Mouse (Mus musculus) hindbrain, embryonic 15.5 days (tissue): ENCODE results near the gene Zfp995. TPM values are rescaled to one million over a fixed set of nuclear protein-coding genes. Genes with fewer than 3 reads are reported as not detected.
A peak's percentile ranks its signal among the peaks of the same experiment; 100 is the strongest.
"Not testable (repeated sequence)": the region's sequence is repeated elsewhere in the genome, so short reads cannot be mapped to it uniquely, and the experiment has no call there.

ENCODE experiments used
- ATAC-seq: fragments of 200-750 bp; cut with Nextera tagmentation; 2 replicates; pipeline ENCODE4 v1.8.0; 2017; ENCODE audit warnings: low read depth, moderate number of reproducible peaks, moderate TSS enrichment; ENCODE audit not compliant: low FRiP score
- H3K27ac ChIP-seq: fragments of 300-500 bp; sonication (generic); replicated peaks from 2 replicates; pipeline ENCODE4 v1.5.1; 2015; ENCODE audit warnings: mild to moderate bottlenecking, inconsistent platforms
- H3K27me3 ChIP-seq: fragments of 300-500 bp; sonication (generic); 2 replicates; pipeline ENCODE4 v1.6.1; 2015; ENCODE audit warnings: control low read depth, inconsistent platforms
- H3K36me3 ChIP-seq: fragments of 300-500 bp; sonication (generic); 2 replicates; pipeline ENCODE4 v1.6.1; 2015; ENCODE audit warnings: control low read depth, inconsistent platforms
- H3K4me1 ChIP-seq: fragments of 300-500 bp; sonication (generic); replicated peaks from 2 replicates; pipeline ENCODE4 v1.6.1; 2015; ENCODE audit warnings: control low read depth, inconsistent platforms
- H3K4me2 ChIP-seq: fragments of 300-500 bp; sonication (generic); 2 replicates; pipeline ENCODE4 v1.6.1; 2015; ENCODE audit warnings: moderate library complexity, mild to moderate bottlenecking, inconsistent platforms
- H3K4me3 ChIP-seq: fragments of 300-500 bp; sonication (generic); 2 replicates; pipeline ENCODE4 v1.5.1; 2015; ENCODE audit warnings: mild to moderate bottlenecking, inconsistent platforms
- H3K9ac ChIP-seq: fragments of 300-500 bp; sonication (generic); 2 replicates; pipeline ENCODE4 v1.6.1; 2015; ENCODE audit warnings: inconsistent platforms
- H3K9me3 ChIP-seq: fragments of 300-500 bp; sonication (generic); 2 replicates; pipeline ENCODE4 v1.6.1; 2016; ENCODE audit warnings: control low read depth, inconsistent platforms
- WGBS: fragments of 180-500 bp; shearing (Covaris S2); methylation state at CpG from one replicate; pipeline ENCODE4 v1.1.7; 2015; 5-methylcytosine and 5-hydroxymethylcytosine counted together
- polyA plus RNA-seq: library from polyadenylated mRNA; unstranded; fragments of >200 nt; fragmentation: Nextera tagmentation; extraction: Ambion mirVana; gene quantifications from 2 replicates; pipeline ENCODE4 v1.2.1, GENCODE M21; 2015

The Zfp995 gene
- polyA plus RNA-seq, result 7.8 and 9.0 TPM in 2 replicates

DNA sequence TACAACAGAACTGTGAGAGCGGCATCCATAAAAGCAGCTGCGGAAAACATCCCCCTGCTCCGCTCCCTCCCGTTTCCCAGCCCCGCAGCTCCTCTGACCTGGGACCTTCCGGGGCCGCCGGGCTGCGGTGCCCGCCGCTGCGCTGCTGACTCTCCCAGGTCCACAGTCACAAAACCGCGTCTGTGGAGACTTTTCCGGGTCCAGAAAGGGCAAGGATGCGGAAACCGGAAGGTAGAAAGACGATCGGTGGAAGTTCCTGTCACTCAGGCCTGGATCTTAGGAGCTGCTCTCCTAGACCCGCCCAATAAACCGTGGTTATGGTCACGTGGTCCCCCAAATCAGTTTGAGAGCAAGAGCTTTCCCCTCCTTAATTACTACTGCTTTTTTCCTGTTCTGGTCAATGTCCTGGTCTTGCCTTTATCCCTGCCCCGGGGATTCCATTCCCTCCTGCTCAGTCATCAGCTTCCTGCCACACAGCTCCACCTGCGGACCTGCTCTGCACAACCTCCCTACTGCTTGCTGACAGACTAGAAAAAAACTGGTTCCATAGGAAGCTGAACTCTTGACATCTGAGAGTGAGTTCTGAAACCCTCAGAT, at the start of gene Zfp995:
TSS of gene Zfp995 (minus strand) at position 471 of the 597 bp plus-strand sequence.
- H3K27me3 ChIP-seq, H3K36me3 ChIP-seq, H3K9me3 ChIP-seq, H3K4me1 ChIP-seq: not testable (repeated sequence)
- H3K9ac ChIP-seq, result peak within 1 kb of the TSS; percentile 84
- WGBS, result under 1% methylated on average over 24 of the region's 24 CpGs
- H3K4me3 ChIP-seq, result peak within 1 kb of the TSS; percentile 75
- ATAC-seq, result peak; percentile 98
- peak within 1 kb of the TSS; percentile 70 for H3K27ac ChIP-seq
- H3K4me2 ChIP-seq, result peak within 1 kb of the TSS; percentile 79

DNA sequence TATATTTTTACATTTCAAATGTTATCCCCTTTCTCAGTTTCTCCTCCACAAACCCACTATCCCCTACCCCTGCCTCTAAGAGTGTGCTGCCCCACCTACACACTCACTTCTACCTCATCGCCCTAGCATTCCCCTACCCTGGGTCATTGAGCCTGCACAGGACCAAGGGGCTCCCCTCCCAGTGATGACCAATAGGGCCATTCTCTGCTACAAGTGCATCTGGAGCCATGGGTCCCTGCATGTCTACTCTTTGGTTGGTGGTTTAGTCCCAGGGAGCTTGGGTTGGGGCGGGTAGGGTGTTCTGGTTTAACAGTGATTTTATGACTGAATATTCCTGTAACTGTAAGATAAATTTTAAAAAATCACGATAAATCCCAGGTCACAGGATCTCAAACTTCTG, 687 bp downstream of the Zfp995 start:
- Histone ChIP-seq H3K9ac (peak overlapping the region; percentile 84), H3K27me3 (no peaks in the 10 kb centered on the region), H3K9me3 (no peaks in the 10 kb centered on the region), H3K4me1 (peaks cover 9% of the 10 kb centered on the region; the same call in 1 of the 2 replicates), H3K27ac (peak overlapping the region; percentile 70; the same call in 1 of the 2 replicates), H3K36me3 (no peaks in the 10 kb centered on the region; the same call in 1 of the 2 replicates), H3K4me2 (peak overlapping the region; percentile 79), H3K4me3 (peak overlapping the region; percentile 75)
- peak; percentile 87 for ATAC-seq
- WGBS, result 9% methylated on average over 3 of the region's 3 CpGs

DNA sequence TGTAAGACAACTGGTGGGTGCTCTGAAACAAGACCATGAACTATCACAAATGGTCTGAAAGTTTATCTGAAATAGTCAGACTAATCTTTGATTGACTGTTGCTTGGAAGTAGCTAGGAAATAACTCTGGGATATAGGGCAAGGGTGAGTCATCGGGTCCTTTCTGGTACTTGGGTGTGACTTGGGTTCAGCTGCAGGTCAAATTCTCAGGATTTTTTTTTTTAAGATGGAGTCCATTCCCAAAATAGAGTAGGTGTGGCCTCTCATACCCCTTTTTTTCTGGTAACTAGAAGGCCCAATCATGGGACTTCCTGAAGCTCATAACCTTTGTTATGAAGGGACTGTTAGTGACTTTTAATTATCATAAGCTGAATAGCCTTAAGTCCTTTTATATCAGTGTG, 38.5 kb downstream of the Zfp995 start:
- H3K36me3 ChIP-seq, result no peaks in the 10 kb centered on the region; the same call in 1 of the 2 replicates
- no peaks in the 10 kb centered on the region for H3K27me3 ChIP-seq
- no peak overlapping the region for H3K27ac ChIP-seq
- H3K4me3 ChIP-seq, result no peak overlapping the region
- no peaks in the 10 kb centered on the region for H3K4me1 ChIP-seq
- H3K9me3 ChIP-seq, result 0 out of 2 replicates have a peak, but pooled peaks cover under 1% of the 10 kb centered on the region
- H3K9ac ChIP-seq, result no peak overlapping the region
- ATAC-seq, result no peak
- 93% methylated on average over 1 of the region's 1 CpGs for WGBS
- no peak overlapping the region for H3K4me2 ChIP-seq

DNA sequence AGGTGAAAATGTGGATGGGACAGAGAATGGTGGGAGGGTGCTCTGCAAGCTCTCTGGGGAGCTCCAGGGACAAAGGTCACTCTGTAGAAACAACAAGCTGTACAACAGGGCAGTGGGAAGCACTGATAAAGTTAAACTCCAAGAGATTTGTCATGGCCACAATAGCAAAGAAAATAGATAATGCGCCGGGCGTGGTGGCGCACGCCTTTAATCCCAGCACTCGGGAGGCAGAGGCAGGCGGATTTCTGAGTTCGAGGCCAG, 63.5 kb downstream of the Zfp995 start:
- H3K4me1 ChIP-seq, H3K36me3 ChIP-seq, H3K4me3 ChIP-seq, H3K4me2 ChIP-seq, H3K9me3 ChIP-seq, H3K9ac ChIP-seq, H3K27ac ChIP-seq, H3K27me3 ChIP-seq: not testable (repeated sequence)
- WGBS, result 94% methylated on average over 8 of the region's 8 CpGs
- peak; percentile 32; the same call in 1 of the 2 replicates for ATAC-seq

DNA sequence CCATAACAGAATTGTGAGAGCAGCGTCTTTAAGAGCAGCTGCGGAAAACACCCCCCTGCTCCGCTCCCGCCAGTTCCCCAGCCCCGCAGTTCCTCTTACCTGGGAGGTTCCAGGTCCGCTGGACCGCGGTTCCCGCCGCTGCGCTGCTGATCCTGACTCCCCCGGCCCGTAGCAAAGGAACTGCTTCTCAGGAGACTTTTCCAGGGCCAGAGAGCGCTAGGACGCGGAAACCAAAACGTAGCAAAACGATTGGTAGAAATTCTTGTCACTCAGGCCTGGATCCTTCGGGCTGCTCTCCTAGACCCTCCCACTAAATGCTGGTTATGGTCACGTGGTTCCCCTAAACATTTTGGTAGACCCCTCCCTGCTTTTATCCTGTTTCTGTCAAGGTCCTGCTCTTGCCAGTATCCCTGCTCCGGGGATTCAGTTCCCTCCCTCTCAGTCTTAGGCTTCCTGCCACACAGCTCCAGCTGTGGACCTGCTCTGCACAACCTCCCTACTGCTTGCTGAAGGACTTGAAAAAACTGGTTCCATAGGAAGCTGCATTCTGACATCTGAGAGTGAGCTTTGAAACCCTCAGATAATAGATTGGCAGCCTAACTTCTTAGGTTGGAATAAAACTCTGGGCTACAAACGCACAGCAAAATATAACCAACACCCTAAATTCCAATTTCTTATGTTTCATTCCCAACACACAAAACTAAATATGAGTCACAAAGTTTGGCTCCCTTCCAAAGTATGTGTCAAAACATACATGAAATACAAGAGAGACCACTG, 64.0 kb downstream of the Zfp995 start, which contains the start of gene Zfp820:
TSS of gene Zfp820 (minus strand) at position 228 of the 777 bp plus-strand sequence.
- H3K36me3 ChIP-seq, result no peaks in the 10 kb centered on the region
- peaks cover 7% of the 10 kb centered on the region; the same call in 1 of the 2 replicates for H3K4me1 ChIP-seq
- peak within 1 kb of the TSS; percentile 72 for H3K4me3 ChIP-seq
- H3K9me3 ChIP-seq, result no peaks in the 10 kb centered on the region
- peak within 1 kb of the TSS; percentile 67 for H3K9ac ChIP-seq
- 0 out of 2 replicates have a peak within 1 kb of the TSS, but pooled peaks have one; percentile 44 for H3K27ac ChIP-seq
- H3K27me3 ChIP-seq, result no peaks in the 10 kb centered on the region
- peak within 1 kb of the TSS; percentile 74 for H3K4me2 ChIP-seq
- WGBS, result 4% methylated on average over 22 of the region's 22 CpGs
- peak; percentile 98 for ATAC-seq

DNA sequence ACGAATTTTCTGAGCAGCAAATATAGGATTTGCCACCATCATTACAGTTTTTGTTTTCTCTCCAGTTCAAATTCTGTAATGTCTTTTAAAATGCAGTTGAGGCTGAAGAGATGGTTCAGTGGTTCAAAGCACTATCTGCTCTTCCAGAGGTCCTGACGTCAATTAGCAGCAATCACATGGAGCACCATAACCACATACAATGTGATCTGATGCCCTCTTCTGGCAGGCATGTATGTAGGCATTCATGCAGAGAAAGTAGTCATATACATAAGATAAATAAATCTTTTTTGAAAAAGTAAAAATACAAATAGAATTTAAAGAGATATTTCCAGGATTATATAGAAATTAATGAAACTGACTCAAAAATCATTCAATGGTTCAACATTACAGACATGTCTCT, 71.2 kb downstream of the Zfp995 start:
- 72% methylated on average over 2 of the region's 2 CpGs for WGBS
- H3K27ac ChIP-seq, result no peak overlapping the region
- H3K4me2 ChIP-seq, result no peak overlapping the region
- no peaks in the 10 kb centered on the region for H3K9me3 ChIP-seq
- no peak overlapping the region for H3K4me3 ChIP-seq
- H3K9ac ChIP-seq, result no peak overlapping the region
- no peaks in the 10 kb centered on the region for H3K27me3 ChIP-seq
- ATAC-seq, result no peak
- H3K4me1 ChIP-seq, result no peaks in the 10 kb centered on the region
- H3K36me3 ChIP-seq, result no peaks in the 10 kb centered on the region

Other genes starting within 250 kb of the Zfp995 start
- gene Gm10226, start 218.1 kb downstream of the Zfp995 start, polyA plus RNA-seq, result 14.3 and 17.4 TPM in 2 replicates
- 11.0 and 12.2 TPM in 2 replicates for gene Zfp760, start 202.2 kb downstream of the Zfp995 start, polyA plus RNA-seq
- 9.8 and 10.0 TPM in 2 replicates for gene Zfp229, start 179.1 kb downstream of the Zfp995 start, polyA plus RNA-seq
- 2.2 TPM in 2 replicates for gene Zfp820, start 64.2 kb downstream of the Zfp995 start, polyA plus RNA-seq
- gene Zfp942, start 52.5 kb upstream of the Zfp995 start, polyA plus RNA-seq, result 19.0 and 20.3 TPM in 2 replicates
- 16.8 and 17.1 TPM in 2 replicates for gene Zfp943, start 52.6 kb upstream of the Zfp995 start, polyA plus RNA-seq